In the genomic region with DNA sequence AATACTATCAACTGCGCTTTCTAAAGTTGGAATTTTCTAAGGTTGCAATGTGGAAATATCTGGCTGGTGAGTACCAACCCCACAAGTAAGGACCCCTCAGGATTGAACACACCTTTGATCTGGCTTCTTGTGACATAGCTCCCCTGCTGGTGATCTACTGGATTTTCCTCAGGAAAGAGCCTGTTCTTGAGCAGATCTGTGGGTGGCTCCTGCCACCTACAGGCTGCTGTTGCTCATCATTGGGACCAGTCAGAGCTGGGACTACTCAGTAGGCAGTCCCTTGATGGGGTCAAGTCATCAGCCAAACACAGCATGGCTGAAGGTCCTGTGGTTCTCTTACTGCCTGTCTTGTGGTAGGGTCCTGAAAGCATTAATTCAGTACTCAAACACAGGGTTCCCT, we compare ENCODE assay signal across 9 mouse cellular contexts. TPM values are rescaled to one million over a fixed set of nuclear protein-coding genes. Genes with fewer than 3 reads are reported as not detected.
DNase-seq lines count a peak whose midpoint lies in the region; ATAC-seq and TF ChIP-seq lines count a peak whose summit lies in the region.
"Had no signal": no experiment of that assay in that cellular context is flagged by ENCODE, and none has a peak within 500 bp of the region (broad histone marks: within the 10 kb centered on the region; RNA-seq: fewer than 3 reads in every experiment).

No protein-coding gene starts in this region.

- peak; percentile 94 for TF ChIP-seq CTCF in brain, embryonic 14.5 days (IDR thresholded peaks at IDR 0.05; ENCODE audit: borderline replicate concordance, extremely low read depth, insufficient read depth, insufficient read length)
- peak; percentile 100 for TF ChIP-seq CTCF in stomach, postnatal 0 days (IDR thresholded peaks at IDR 0.05; ENCODE audit: low read depth)

- H3K4me3 ChIP-seq in forebrain, embryonic 10.5 days, result no peak overlapping the region
- no peak overlapping the region for H3K4me3 ChIP-seq in heart, embryonic 15.5 days
- H3K4me3 ChIP-seq in liver, embryonic 11.5 days (ENCODE audit: low read depth, low read length), result no peak overlapping the region
- no peak overlapping the region for H3K4me3 ChIP-seq in stomach, postnatal 0 days (ENCODE audit: low read depth, low read length)
- H3K4me3 ChIP-seq: erythroblast, embryonic 14.5 days had no signal

- TF ChIP-seq POLR2A in brain, embryonic 14.5 days (IDR thresholded peaks at IDR 0.05; ENCODE audit: borderline replicate concordance, extremely low read depth, insufficient read depth, insufficient read length, poor library complexity, severe bottlenecking), result no peak

- DNase-seq in brain, embryonic 14.5 days (ENCODE audit: low read depth), result peak; percentile 91
- peak; percentile 62 for DNase-seq in forebrain, embryonic 10.5 days (ENCODE audit: extremely low spot score, low spot score)
- peak; percentile 86 for DNase-seq in kidney, postnatal 10 days
- DNase-seq in liver, embryonic 11.5 days (ENCODE audit: low spot score), result no peak
- DNase-seq in natural killer cell, adult 2 months (ENCODE audit: low spot score in 2 of 2), result peak; percentile 71 to 80
- peak; percentile 82 for DNase-seq in stomach, postnatal 0 days (ENCODE audit: low spot score)

- TF ChIP-seq EP300 in stomach, postnatal 0 days (optimal IDR thresholded peaks at IDR 0.05), result no peak

- ATAC-seq in CD4-positive, CD25-positive, alpha-beta regulatory T cell, adult 4 months, result peak; percentile 74
- peak; percentile 33 for ATAC-seq in heart, embryonic 15.5 days (replicated peaks; ENCODE audit: insufficient number of reproducible peaks, insufficient read depth, low FRiP score, low read depth)
- ATAC-seq in liver, embryonic 11.5 days (replicated peaks; ENCODE audit: low FRiP score), result peak; percentile 76
- peak; percentile 84 for ATAC-seq in stomach, postnatal 0 days (ENCODE audit: low FRiP score, low TSS enrichment)

- no peak overlapping the region for H3K9ac ChIP-seq in heart, embryonic 15.5 days
- no peak overlapping the region for H3K9ac ChIP-seq in liver, embryonic 11.5 days (ENCODE audit: low read depth, low read length)
- H3K9ac ChIP-seq in stomach, postnatal 0 days (ENCODE audit: low read length), result no peak overlapping the region

- H3K4me1 ChIP-seq in forebrain, embryonic 10.5 days, result peaks cover 55% of the 10 kb centered on the region
- H3K4me1 ChIP-seq in heart, embryonic 15.5 days (replicated peaks), result peaks cover 24% of the 10 kb centered on the region
- peaks cover 16% of the 10 kb centered on the region for H3K4me1 ChIP-seq in liver, embryonic 11.5 days (replicated peaks; ENCODE audit: control insufficient read depth, insufficient read depth, low read length)
- H3K4me1 ChIP-seq in stomach, postnatal 0 days (replicated peaks; ENCODE audit: control insufficient read depth, insufficient read depth), result no peaks in the 10 kb centered on the region; the same call in 1 of the 2 replicates

- 42% methylated on average over 1 of the region's 1 CpGs for WGBS in forebrain, embryonic 10.5 days
- WGBS in heart, embryonic 15.5 days, result 50% methylated on average over 1 of the region's 1 CpGs
- WGBS in liver, embryonic 11.5 days, result 44% methylated on average over 1 of the region's 1 CpGs
- WGBS in stomach, postnatal 0 days, result 50% methylated on average over 1 of the region's 1 CpGs

- no peak overlapping the region for H3K4me2 ChIP-seq in heart, embryonic 15.5 days
- H3K4me2 ChIP-seq in liver, embryonic 11.5 days, result no peak overlapping the region
- no peak overlapping the region for H3K4me2 ChIP-seq in stomach, postnatal 0 days (replicated peaks; ENCODE audit: low read depth)

- no peaks in the 10 kb centered on the region for H3K36me3 ChIP-seq in forebrain, embryonic 10.5 days (replicated peaks)
- no peaks in the 10 kb centered on the region for H3K36me3 ChIP-seq in heart, embryonic 15.5 days
- H3K36me3 ChIP-seq in liver, embryonic 11.5 days (ENCODE audit: control insufficient read depth, insufficient read depth, low read length), result no peaks in the 10 kb centered on the region
- no peaks in the 10 kb centered on the region for H3K36me3 ChIP-seq in stomach, postnatal 0 days (ENCODE audit: control insufficient read depth, insufficient read depth, low read length)

- no peak overlapping the region for H3K27ac ChIP-seq in forebrain, embryonic 10.5 days
- no peak overlapping the region for H3K27ac ChIP-seq in heart, embryonic 15.5 days
- H3K27ac ChIP-seq in liver, embryonic 11.5 days (ENCODE audit: low read depth, low read length), result no peak overlapping the region
- no peak overlapping the region for H3K27ac ChIP-seq in stomach, postnatal 0 days (replicated peaks)

- no peaks in the 10 kb centered on the region for H3K9me3 ChIP-seq in forebrain, embryonic 10.5 days
- no peaks in the 10 kb centered on the region for H3K9me3 ChIP-seq in heart, embryonic 15.5 days (replicated peaks)
- no peaks in the 10 kb centered on the region for H3K9me3 ChIP-seq in liver, embryonic 11.5 days (ENCODE audit: control insufficient read depth, low read length)
- H3K9me3 ChIP-seq in stomach, postnatal 0 days (ENCODE audit: control insufficient read depth, low read length), result no peaks in the 10 kb centered on the region

- H3K27me3 ChIP-seq in forebrain, embryonic 10.5 days (ENCODE audit: poor library complexity, severe bottlenecking), result peaks cover 31% of the 10 kb centered on the region
- peaks cover 5% of the 10 kb centered on the region; the same call in 1 of the 2 replicates for H3K27me3 ChIP-seq in heart, embryonic 15.5 days
- peaks cover 4% of the 10 kb centered on the region for H3K27me3 ChIP-seq in liver, embryonic 11.5 days (replicated peaks; ENCODE audit: control insufficient read depth, insufficient read depth, low read length)
- H3K27me3 ChIP-seq in stomach, postnatal 0 days (ENCODE audit: control insufficient read depth, insufficient read depth, low read length), result no peaks in the 10 kb centered on the region

RNA-seq across cellular contexts. Expression of gene Tcea2, which starts 1.3 kb away (rescaled TPM):
- 10 to 100 TPM; 14.3 to 16.0 TPM for polyA plus RNA-seq in CD4-positive, CD25-positive, alpha-beta regulatory T cell, adult 4 months (2017; shearing (Covaris generic))
- polyA plus RNA-seq in brain, embryonic 14.5 days (2012; rRNA removed), result 55.9 and 82.2 TPM in 2 replicates
- 17.0 and 18.7 TPM in 2 replicates for polyA plus RNA-seq in forebrain, embryonic 10.5 days (2016; fragmentation: Nextera tagmentation; extraction: Ambion mirVana)
- 13.5 and 19.2 TPM in 2 replicates for polyA plus RNA-seq in heart, embryonic 15.5 days (2015; fragmentation: Nextera tagmentation; extraction: Ambion mirVana)
- polyA plus RNA-seq in liver, embryonic 11.5 days (2014; fragmentation: Nextera tagmentation; extraction: Ambion mirVana), result 8.1 and 12.1 TPM in 2 replicates
- polyA plus RNA-seq in stomach, postnatal 0 days (2015; fragmentation: Nextera tagmentation; extraction: Ambion mirVana), result 12.7 and 13.4 TPM in 2 replicates
- polyA plus RNA-seq: erythroblast, embryonic 14.5 days had no signal

RNA-seq across cellular contexts. Expression of gene Sox18, which starts 7.3 kb away (rescaled TPM):
- not detected for polyA plus RNA-seq in CD4-positive, CD25-positive, alpha-beta regulatory T cell, adult 4 months (2017; shearing (Covaris generic))
- 26.8 and 31.6 TPM in 2 replicates for polyA plus RNA-seq in brain, embryonic 14.5 days (2012; rRNA removed)
- 19.7 and 21.2 TPM in 2 replicates for polyA plus RNA-seq in forebrain, embryonic 10.5 days (2016; fragmentation: Nextera tagmentation; extraction: Ambion mirVana)
- polyA plus RNA-seq in heart, embryonic 15.5 days (2015; fragmentation: Nextera tagmentation; extraction: Ambion mirVana), result 41.9 and 47.2 TPM in 2 replicates
- 16.1 and 19.4 TPM in 2 replicates for polyA plus RNA-seq in liver, embryonic 11.5 days (2014; fragmentation: Nextera tagmentation; extraction: Ambion mirVana)
- 14.0 and 14.1 TPM in 2 replicates for polyA plus RNA-seq in stomach, postnatal 0 days (2015; fragmentation: Nextera tagmentation; extraction: Ambion mirVana)

RNA-seq across cellular contexts. Expression of gene Rgs19, which starts 15.0 kb away (rescaled TPM):
- 100 to 1,000 TPM; 174 to 198 TPM for polyA plus RNA-seq in CD4-positive, CD25-positive, alpha-beta regulatory T cell, adult 4 months (2017; shearing (Covaris generic))
- polyA plus RNA-seq in brain, embryonic 14.5 days (2012; rRNA removed), result 75.9 and 87.7 TPM in 2 replicates
- 75.0 and 81.6 TPM in 2 replicates for polyA plus RNA-seq in forebrain, embryonic 10.5 days (2016; fragmentation: Nextera tagmentation; extraction: Ambion mirVana)
- polyA plus RNA-seq in heart, embryonic 15.5 days (2015; fragmentation: Nextera tagmentation; extraction: Ambion mirVana), result 30.9 and 45.3 TPM in 2 replicates
- 51.4 and 51.8 TPM in 2 replicates for polyA plus RNA-seq in liver, embryonic 11.5 days (2014; fragmentation: Nextera tagmentation; extraction: Ambion mirVana)
- polyA plus RNA-seq in stomach, postnatal 0 days (2015; fragmentation: Nextera tagmentation; extraction: Ambion mirVana), result 20.0 and 24.6 TPM in 2 replicates

RNA-seq across cellular contexts. Expression of gene Lkaaear1, which starts 19.5 kb away (rescaled TPM):
- polyA plus RNA-seq in CD4-positive, CD25-positive, alpha-beta regulatory T cell, adult 4 months (2017; shearing (Covaris generic)), result not detected
- not detected in 2 replicates for polyA plus RNA-seq in brain, embryonic 14.5 days (2012; rRNA removed)
- not detected in 2 replicates for polyA plus RNA-seq in forebrain, embryonic 10.5 days (2016; fragmentation: Nextera tagmentation; extraction: Ambion mirVana)
- not detected in 2 replicates for polyA plus RNA-seq in heart, embryonic 15.5 days (2015; fragmentation: Nextera tagmentation; extraction: Ambion mirVana)
- polyA plus RNA-seq in liver, embryonic 11.5 days (2014; fragmentation: Nextera tagmentation; extraction: Ambion mirVana), result not detected in 2 replicates
- polyA plus RNA-seq in stomach, postnatal 0 days (2015; fragmentation: Nextera tagmentation; extraction: Ambion mirVana), result not detected in 2 replicates
- polyA plus RNA-seq: erythroblast, embryonic 14.5 days had no signal

RNA-seq across cellular contexts. Expression of gene Gm29797, which starts 21.9 kb away (rescaled TPM):
- polyA plus RNA-seq in CD4-positive, CD25-positive, alpha-beta regulatory T cell, adult 4 months (2017; shearing (Covaris generic)), result not detected
- 0.10 and 0.27 TPM in 2 replicates for polyA plus RNA-seq in brain, embryonic 14.5 days (2012; rRNA removed)
- polyA plus RNA-seq in forebrain, embryonic 10.5 days (2016; fragmentation: Nextera tagmentation; extraction: Ambion mirVana), result 0.21 and 0.26 TPM in 2 replicates
- not detected in 2 replicates for polyA plus RNA-seq in heart, embryonic 15.5 days (2015; fragmentation: Nextera tagmentation; extraction: Ambion mirVana)
- not detected in 2 replicates for polyA plus RNA-seq in liver, embryonic 11.5 days (2014; fragmentation: Nextera tagmentation; extraction: Ambion mirVana)
- polyA plus RNA-seq in stomach, postnatal 0 days (2015; fragmentation: Nextera tagmentation; extraction: Ambion mirVana), result not detected in 2 replicates
- polyA plus RNA-seq: erythroblast, embryonic 14.5 days had no signal

Comparison
In these comparisons a context has a peak if more than half of its experiments do, and no peak if none do; other contexts are left out.
1. ATAC-seq: peak in every context shown above with its lines; median percentile 84 in stomach, postnatal 0 days; 76 in liver, embryonic 11.5 days; 74 in CD4-positive, CD25-positive, alpha-beta regulatory T cell, adult 4 months; 33 in heart, embryonic 15.5 days.
2. RNA of gene Sox18, which starts 7.3 kb away (polyA plus RNA-seq): 41.9 to 47.2 TPM in heart, embryonic 15.5 days, 26.8 to 31.6 TPM in brain, embryonic 14.5 days, 19.7 to 21.2 TPM in forebrain, embryonic 10.5 days, 16.1 to 19.4 TPM in liver, embryonic 11.5 days and 14.0 to 14.1 TPM in stomach, postnatal 0 days; not detected in CD4-positive, CD25-positive, alpha-beta regulatory T cell, adult 4 months; every median in the first group is over 10 times any median in the second.